Mouse (Mus musculus) forebrain, embryonic 13.5 days (tissue): ENCODE measurements at regions not wholly inside any gene's neighbourhood (a gene's known extent, or its start where the extent isn't known, plus 50 kb on each side); places are given as distances from the start of the nearest gene placed in this dataset.
A peak's percentile ranks its signal among the peaks of the same experiment; 100 is the strongest.
"Not testable (repeated sequence)": the region's sequence is repeated elsewhere in the genome, so short reads cannot be mapped to it uniquely, and the experiment has no call there.

Source experiments
- ATAC-seq: fragments of 200-750 bp; cut with Nextera tagmentation; 2 replicates; pipeline ENCODE4 v1.8.0; 2017
- H3K27ac ChIP-seq: fragments of 300-500 bp; sonication (generic); 2 replicates; pipeline ENCODE4 v1.5.1; 2015; ENCODE audit warnings: inconsistent platforms, mild to moderate bottlenecking, moderate library complexity
- H3K27me3 ChIP-seq: fragments of 300-500 bp; sonication (generic); 2 replicates; pipeline ENCODE4 v1.6.1; 2015; ENCODE audit warnings: mild to moderate bottlenecking, inconsistent platforms
- H3K36me3 ChIP-seq: fragments of 300-500 bp; sonication (generic); 2 replicates; pipeline ENCODE4 v1.6.1; 2015; ENCODE audit warnings: mild to moderate bottlenecking, inconsistent platforms; ENCODE audit not compliant: poor library complexity, severe bottlenecking
- H3K4me1 ChIP-seq: fragments of 300-500 bp; sonication (generic); 2 replicates; pipeline ENCODE4 v1.6.1; 2015; ENCODE audit warnings: inconsistent platforms
- H3K4me2 ChIP-seq: fragments of 300-500 bp; sonication (generic); 2 replicates; pipeline ENCODE4 v1.6.1; 2015; ENCODE audit warnings: inconsistent platforms, mild to moderate bottlenecking, moderate library complexity
- H3K4me3 ChIP-seq: fragments of 300-500 bp; sonication (generic); 2 replicates; pipeline ENCODE4 v1.5.1; 2015; ENCODE audit warnings: mild to moderate bottlenecking, inconsistent platforms
- H3K9ac ChIP-seq: fragments of 300-500 bp; sonication (generic); 2 replicates; pipeline ENCODE4 v1.6.1; 2015; ENCODE audit warnings: mild to moderate bottlenecking, inconsistent platforms
- H3K9me3 ChIP-seq: fragments of 300-500 bp; sonication (generic); replicated peaks from 2 replicates; pipeline ENCODE4 v1.6.1; 2016; ENCODE audit warnings: inconsistent platforms
- WGBS: fragments of 180-500 bp; shearing (Covaris S2); methylation state at CpG from one replicate; pipeline ENCODE4 v1.1.7; 2015; 5-methylcytosine and 5-hydroxymethylcytosine counted together

DNA sequence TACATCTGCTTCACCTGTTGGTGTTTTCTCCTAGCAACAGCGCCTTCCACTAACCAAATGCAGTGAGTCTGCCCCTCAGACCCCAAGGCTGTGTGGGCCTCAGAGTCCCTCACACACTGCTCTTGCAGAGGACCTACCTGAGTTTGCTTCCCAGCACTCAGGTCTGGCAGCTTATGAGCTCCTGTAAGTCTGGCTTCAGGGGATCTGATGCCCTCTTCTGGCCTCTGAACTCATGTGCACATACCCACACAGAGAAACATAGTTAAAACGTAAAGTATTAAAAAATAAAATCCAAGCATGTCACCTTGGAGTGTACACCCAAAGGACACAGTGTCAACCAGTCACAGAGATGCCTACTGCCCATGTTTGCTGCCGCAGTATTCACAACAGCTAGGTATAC, 108.8 kb upstream of the A430005L14Rik start:
- WGBS: 70% methylated on average over 3 of the region's 3 CpGs
- H3K9ac ChIP-seq: no peak overlapping the region
- H3K36me3 ChIP-seq: no peaks in the 10 kb centered on the region
- H3K4me1 ChIP-seq: peaks cover 17% of the 10 kb centered on the region
- H3K4me3 ChIP-seq: no peak overlapping the region
- H3K27me3 ChIP-seq: peaks cover 2% of the 10 kb centered on the region; the same call in 1 of the 2 replicates
- H3K9me3 ChIP-seq: no peaks in the 10 kb centered on the region
- H3K27ac ChIP-seq: no peak overlapping the region
- no peak for ATAC-seq
- no peak overlapping the region for H3K4me2 ChIP-seq

GRCm38 (mm10) chr4:153850186-153850585, 106.9 kb upstream of the A430005L14Rik start:
- H3K4me2 ChIP-seq: no peak overlapping the region
- H3K9ac ChIP-seq: no peak overlapping the region
- H3K9me3 ChIP-seq: no peaks in the 10 kb centered on the region
- no peaks in the 10 kb centered on the region for H3K36me3 ChIP-seq
- H3K4me1 ChIP-seq: peaks cover 32% of the 10 kb centered on the region
- WGBS: 17% methylated on average over 11 of the region's 11 CpGs
- peaks cover 2% of the 10 kb centered on the region; the same call in 1 of the 2 replicates for H3K27me3 ChIP-seq
- no peak overlapping the region for H3K27ac ChIP-seq
- peak; percentile 16; the same call in 1 of the 2 replicates for ATAC-seq
- H3K4me3 ChIP-seq: no peak overlapping the region

DNA sequence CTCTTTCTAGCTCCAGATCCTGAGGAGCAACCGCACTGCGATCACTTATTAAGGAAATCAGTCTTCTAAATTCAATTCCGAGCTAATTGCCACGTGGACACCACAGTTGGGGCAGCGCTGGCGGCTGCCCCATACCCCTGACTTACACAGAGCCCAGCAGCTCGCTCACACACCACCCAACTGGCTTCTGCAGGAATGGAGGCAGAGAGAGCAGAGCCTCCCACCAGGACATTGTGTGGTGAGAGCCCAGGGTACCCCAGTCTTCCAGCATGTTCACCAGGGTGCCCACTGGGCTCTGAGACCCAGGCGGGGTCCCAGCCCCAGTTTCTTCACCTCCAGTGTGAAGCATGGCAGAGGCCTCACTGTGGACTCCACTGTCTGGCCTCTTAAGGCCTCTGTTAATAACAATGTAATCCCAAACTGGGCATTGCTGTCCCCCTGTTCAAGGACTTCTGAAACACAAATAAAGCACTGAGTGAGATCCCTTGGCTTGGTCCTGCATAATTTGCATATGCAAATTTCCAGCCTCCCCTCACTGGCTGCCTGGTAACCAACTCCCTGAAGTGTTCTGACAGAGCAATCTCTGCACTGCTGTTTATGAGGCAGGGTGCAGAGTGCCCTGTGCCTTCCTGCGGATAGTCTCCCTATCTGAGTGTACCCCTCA, 102.8 kb upstream of the A430005L14Rik start:
- WGBS: 49% methylated on average over 9 of the region's 9 CpGs
- H3K9ac ChIP-seq: no peak overlapping the region
- no peak overlapping the region for H3K4me2 ChIP-seq

GRCm38 (mm10) chr4:153854748-153855092, 102.3 kb upstream of the A430005L14Rik start:
- no peak overlapping the region for H3K4me2 ChIP-seq
- H3K27me3 ChIP-seq: peaks cover 2% of the 10 kb centered on the region; the same call in 1 of the 2 replicates
- peak; percentile 55; the same call in 1 of the 2 replicates for ATAC-seq
- H3K27ac ChIP-seq: no peak overlapping the region
- no peaks in the 10 kb centered on the region for H3K36me3 ChIP-seq
- H3K4me3 ChIP-seq: no peak overlapping the region
- WGBS: 54% methylated on average over 4 of the region's 4 CpGs
- H3K9ac ChIP-seq: no peak overlapping the region
- peaks cover 25% of the 10 kb centered on the region for H3K4me1 ChIP-seq
- H3K9me3 ChIP-seq: no peaks in the 10 kb centered on the region

More for the DNA sequence above, 102.8 kb upstream of the A430005L14Rik start:
- H3K4me1 ChIP-seq: peaks cover 30% of the 10 kb centered on the region
- ATAC-seq: peak; percentile 88
- H3K4me3 ChIP-seq: no peak overlapping the region
- no peaks in the 10 kb centered on the region for H3K9me3 ChIP-seq
- H3K27me3 ChIP-seq: peaks cover 2% of the 10 kb centered on the region; the same call in 1 of the 2 replicates
- H3K27ac ChIP-seq: peak overlapping the region; percentile 49
- no peaks in the 10 kb centered on the region for H3K36me3 ChIP-seq

DNA sequence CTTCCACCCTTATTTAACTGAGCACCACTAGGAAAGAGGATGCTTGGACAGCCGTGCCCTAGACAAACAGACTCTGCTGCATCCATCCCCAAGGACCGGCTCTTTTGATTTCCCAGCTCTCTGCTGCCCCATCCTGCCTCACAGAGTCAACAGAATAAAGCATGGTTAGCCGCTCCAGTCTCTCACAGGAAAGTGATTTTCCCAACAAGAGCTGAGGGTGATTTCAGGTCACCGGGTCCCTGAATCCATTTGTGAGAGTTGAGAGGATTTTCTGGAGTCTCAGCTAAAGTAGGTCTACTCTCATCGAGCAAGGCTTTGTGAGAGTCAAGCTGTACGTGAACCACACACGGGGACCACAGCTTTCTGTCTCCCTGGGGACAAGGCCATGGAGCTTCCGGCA, 95.6 kb upstream of the A430005L14Rik start:
- WGBS: 69% methylated on average over 8 of the region's 8 CpGs
- H3K36me3 ChIP-seq: no peaks in the 10 kb centered on the region

GRCm38 (mm10) chr4:153862121-153862660, 94.8 kb upstream of the A430005L14Rik start:
- H3K27me3 ChIP-seq: peaks cover 7% of the 10 kb centered on the region; the same call in 1 of the 2 replicates
- H3K4me3 ChIP-seq: no peak overlapping the region
- H3K9ac ChIP-seq: no peak overlapping the region
- H3K4me1 ChIP-seq: no peaks in the 10 kb centered on the region
- no peak for ATAC-seq
- H3K27ac ChIP-seq: no peak overlapping the region
- WGBS: 77% methylated on average over 12 of the region's 12 CpGs
- no peak overlapping the region for H3K4me2 ChIP-seq
- H3K36me3 ChIP-seq: no peaks in the 10 kb centered on the region
- no peaks in the 10 kb centered on the region for H3K9me3 ChIP-seq

More for the DNA sequence above, 95.6 kb upstream of the A430005L14Rik start:
- Histone ChIP-seq H3K4me2 (no peak overlapping the region), H3K27me3 (peaks cover 3% of the 10 kb centered on the region; the same call in 1 of the 2 replicates), H3K27ac (no peak overlapping the region), H3K4me3 (no peak overlapping the region), H3K4me1 (no peaks in the 10 kb centered on the region), H3K9ac (no peak overlapping the region), H3K9me3 (no peaks in the 10 kb centered on the region)
- ATAC-seq: no peak

DNA sequence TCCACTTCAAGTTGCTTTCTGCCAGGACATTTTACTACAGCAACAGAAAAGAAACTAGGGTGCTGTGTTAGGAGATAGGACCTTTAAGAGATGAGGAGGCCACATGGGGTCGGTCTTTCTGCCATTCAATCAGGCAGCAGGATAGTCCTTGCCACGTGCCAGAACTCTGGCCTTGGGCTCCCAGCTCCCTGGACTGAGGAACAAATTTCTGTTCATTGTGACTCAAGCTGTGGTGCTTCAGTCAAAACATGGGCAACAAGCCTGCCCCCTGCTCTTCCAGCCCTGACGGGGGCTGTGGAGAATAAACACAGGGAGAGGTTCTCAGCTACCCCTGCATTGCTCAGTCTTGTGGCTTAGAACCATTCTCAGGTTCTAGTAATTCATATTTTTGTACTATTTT, 84.7 kb upstream of the A430005L14Rik start:
- Histone ChIP-seq H3K9me3 (no peaks in the 10 kb centered on the region), H3K27me3 (no peaks in the 10 kb centered on the region; the same call in 1 of the 2 replicates), H3K4me2 (no peak overlapping the region), H3K4me1 (no peaks in the 10 kb centered on the region), H3K9ac (no peak overlapping the region), H3K4me3 (no peak overlapping the region), H3K36me3 (no peaks in the 10 kb centered on the region), H3K27ac (no peak overlapping the region)
- no peak for ATAC-seq
- WGBS: 71% methylated on average over 3 of the region's 3 CpGs

DNA sequence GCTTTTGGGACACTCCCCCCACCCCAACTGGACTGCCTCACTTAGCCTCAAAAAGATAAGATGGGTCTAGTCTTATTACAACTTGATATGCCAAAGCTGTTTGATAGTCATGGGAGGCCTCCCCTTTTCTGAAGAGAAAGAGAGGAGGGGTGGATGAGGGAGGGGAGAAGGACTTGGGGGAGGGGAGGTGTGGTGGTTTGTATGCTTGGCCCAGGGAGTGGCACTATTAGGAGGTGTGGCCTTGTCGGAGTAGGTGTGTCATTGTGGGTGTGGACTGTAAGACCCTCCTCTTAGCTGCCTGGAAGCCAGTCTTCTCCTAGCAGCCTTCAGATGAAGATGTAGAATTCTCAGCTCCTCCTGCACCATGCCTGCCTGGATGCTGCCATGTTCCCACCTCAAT, 82.0 kb upstream of the A430005L14Rik start:
- H3K9me3 ChIP-seq, H3K36me3 ChIP-seq, H3K27ac ChIP-seq, H3K9ac ChIP-seq, H3K4me1 ChIP-seq, ATAC-seq, H3K27me3 ChIP-seq, H3K4me2 ChIP-seq, H3K4me3 ChIP-seq: not testable (repeated sequence)
- 100% methylated on average over 1 of the region's 1 CpGs for WGBS

DNA sequence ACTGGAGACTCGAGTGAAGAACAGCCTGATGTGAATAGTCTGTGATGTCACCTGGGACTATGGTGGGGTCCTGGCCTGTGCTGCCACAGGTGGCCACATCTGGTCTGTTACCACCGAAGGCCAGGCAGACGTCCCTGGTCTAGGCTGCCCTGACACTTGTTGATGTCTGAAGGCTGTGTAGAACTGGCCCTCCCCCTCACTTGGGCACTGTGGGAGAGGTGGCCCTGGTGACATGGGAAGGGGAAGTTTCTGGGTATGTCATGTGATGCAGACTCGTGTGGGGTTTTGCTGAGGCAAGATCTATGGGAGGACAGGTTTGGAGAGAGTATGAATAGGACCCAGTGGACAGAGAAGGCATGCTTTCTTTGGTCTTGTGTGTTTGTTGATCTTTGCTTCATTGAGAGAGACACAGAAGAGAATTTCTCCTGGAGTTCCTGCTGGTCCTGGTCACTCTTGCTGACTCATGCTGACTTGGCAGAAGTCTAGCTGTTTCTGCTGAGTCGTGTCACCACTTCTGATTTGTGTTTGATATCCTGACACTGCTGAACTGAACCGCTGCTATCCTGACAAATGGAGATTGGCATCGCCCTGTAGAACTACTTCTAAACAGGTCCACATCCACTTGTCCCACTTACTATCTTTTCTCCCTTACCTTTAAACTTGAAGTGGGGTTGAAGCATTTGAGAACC, 79.9 kb upstream of the A430005L14Rik start:
- Histone ChIP-seq H3K27ac (no peak overlapping the region), H3K4me1 (no peaks in the 10 kb centered on the region), H3K4me3 (no peak overlapping the region), H3K9ac (no peak overlapping the region), H3K27me3 (0 out of 2 replicates have a peak, but pooled peaks cover 3% of the 10 kb centered on the region), H3K4me2 (no peak overlapping the region), H3K36me3 (no peaks in the 10 kb centered on the region), H3K9me3 (no peaks in the 10 kb centered on the region)
- no peak for ATAC-seq
- 94% methylated on average over 7 of the region's 7 CpGs for WGBS

GRCm38 (mm10) chr4:153883057-153883456, 74.0 kb upstream of the A430005L14Rik start:
- no peak overlapping the region for H3K4me3 ChIP-seq
- H3K27ac ChIP-seq: no peak overlapping the region
- ATAC-seq: no peak
- no peak overlapping the region for H3K4me2 ChIP-seq
- no peaks in the 10 kb centered on the region for H3K4me1 ChIP-seq
- no peak overlapping the region for H3K9ac ChIP-seq
- 31% methylated on average over 3 of the region's 3 CpGs for WGBS
- H3K36me3 ChIP-seq: no peaks in the 10 kb centered on the region
- no peaks in the 10 kb centered on the region for H3K9me3 ChIP-seq
- 0 out of 2 replicates have a peak, but pooled peaks cover 2% of the 10 kb centered on the region for H3K27me3 ChIP-seq

DNA sequence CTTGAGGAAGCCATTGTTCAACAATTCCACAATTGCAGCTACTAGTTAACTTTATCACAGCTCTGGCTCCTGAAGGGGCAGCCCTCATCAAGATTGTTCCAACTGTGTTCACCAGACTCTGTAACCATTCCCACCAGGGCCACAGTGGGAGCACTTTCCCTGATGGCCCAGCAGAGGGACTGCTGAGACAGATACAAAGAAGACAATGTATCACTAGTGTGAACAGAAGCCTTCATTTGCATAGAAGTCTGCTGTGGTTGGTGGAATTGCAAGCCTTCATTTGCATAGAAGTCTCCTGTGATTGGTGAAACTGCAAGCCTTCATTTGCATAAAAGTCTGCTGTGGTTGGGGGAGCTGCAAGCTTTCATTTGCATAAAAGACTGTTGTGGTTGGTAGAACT, 73.0 kb upstream of the A430005L14Rik start:
- ATAC-seq: no peak
- Histone ChIP-seq H3K4me3 (no peak overlapping the region), H3K27ac (no peak overlapping the region), H3K4me1 (no peaks in the 10 kb centered on the region), H3K36me3 (no peaks in the 10 kb centered on the region), H3K9ac (no peak overlapping the region), H3K4me2 (no peak overlapping the region), H3K27me3 (no peaks in the 10 kb centered on the region), H3K9me3 (peaks cover 6% of the 10 kb centered on the region; the same call in 1 of the 2 replicates)

- no peak overlapping the region for H3K4me2 ChIP-seq
- H3K9me3 ChIP-seq: peaks cover 6% of the 10 kb centered on the region; the same call in 1 of the 2 replicates
- H3K4me3 ChIP-seq: no peak overlapping the region
- no peaks in the 10 kb centered on the region for H3K4me1 ChIP-seq
- WGBS: 56% methylated on average over 6 of the region's 6 CpGs
- H3K36me3 ChIP-seq: no peaks in the 10 kb centered on the region
- no peaks in the 10 kb centered on the region for H3K27me3 ChIP-seq
- no peak overlapping the region for H3K9ac ChIP-seq
- no peak overlapping the region for H3K27ac ChIP-seq
- no peak for ATAC-seq
Observed at GRCm38 (mm10) chr4:153885836-153886235, 71.2 kb upstream of the A430005L14Rik start.
